Mouse (Mus musculus) cerebellum, adult 2 months (tissue): ENCODE data around the gene Zfp341.

Source experiments
- CTCF ChIP-seq: fragments of 200-500 bp; IDR thresholded peaks from 2 replicates; pipeline ENCODE4 v1.5.1; 2011; ENCODE audit warnings: low read depth, mild to moderate bottlenecking, control low read depth, low read length, moderate library complexity, borderline replicate concordance; ENCODE audit not compliant: insufficient read depth
- POLR2A ChIP-seq: fragments of 200-500 bp; IDR thresholded peaks from 2 replicates; pipeline ENCODE4 v1.6.1; 2011; ENCODE audit warnings: low read length, control low read depth, borderline replicate concordance; ENCODE audit not compliant: insufficient read depth

- no peak for TF ChIP-seq POLR2A
- TF ChIP-seq CTCF = no peak
Measured at GRCm38 (mm10) chr2:154682712-154683111, 69.6 kb downstream of the Zfp341 start.
